Mouse (Mus musculus): Measurements from ENCODE around the gene Nthl1.

- TF ChIP-seq CTCF (conservative IDR thresholded peaks at IDR 0.05; ENCODE audit: low read length) (peak; percentile 56), NANOG (IDR thresholded peaks at IDR 0.05; ENCODE audit: borderline replicate concordance, low read length) (no peak), POU5F1 (IDR thresholded peaks at IDR 0.05; ENCODE audit: borderline replicate concordance, low read length) (no peak)
Measured at GRCm38 (mm10) chr17:24676187-24676586, 43.7 kb downstream of the Nthl1 start.

All from E14TG2a.4 (cell line).